Mouse (Mus musculus) spleen, adult 18-20 months (tissue): ENCODE measurements at regions not wholly inside any gene's neighbourhood (a gene's known extent, or its start where the extent isn't known, plus 50 kb on each side); places are given as distances from the start of the nearest gene placed in this dataset.

Experiments used
- DNase-seq, 2 experiments: peaks; one replicate each; pipeline ENCODE4 v3.0.0; 2022; ENCODE audit warnings: mixed read lengths in 2 of 2

GRCm38 (mm10) chr14:24770015-24770977 is 283.4 kb downstream of the Rps24 start:
- DNase-seq: no peak

GRCm38 (mm10) chr14:24771663-24772062 is 284.7 kb downstream of the Rps24 start:
- DNase-seq: no peak

- no peak for DNase-seq
Observed at GRCm38 (mm10) chr14:24772129-24772528, 285.2 kb downstream of the Rps24 start.

GRCm38 (mm10) chr14:24778748-24779630 is 292.1 kb downstream of the Rps24 start:
- peak; percentile 57 to 60 for DNase-seq

GRCm38 (mm10) chr14:24781674-24782073 is 294.7 kb downstream of the Rps24 start:
- no peak for DNase-seq

- DNase-seq: no peak
Observed at GRCm38 (mm10) chr14:24783889-24784288, 297.0 kb downstream of the Rps24 start.

GRCm38 (mm10) chr14:24785452-24785851 is 298.5 kb downstream of the Rps24 start:
- DNase-seq: no peak

- no peak for DNase-seq
Observed at GRCm38 (mm10) chr14:24793375-24794285, 306.7 kb downstream of the Rps24 start.

DNA sequence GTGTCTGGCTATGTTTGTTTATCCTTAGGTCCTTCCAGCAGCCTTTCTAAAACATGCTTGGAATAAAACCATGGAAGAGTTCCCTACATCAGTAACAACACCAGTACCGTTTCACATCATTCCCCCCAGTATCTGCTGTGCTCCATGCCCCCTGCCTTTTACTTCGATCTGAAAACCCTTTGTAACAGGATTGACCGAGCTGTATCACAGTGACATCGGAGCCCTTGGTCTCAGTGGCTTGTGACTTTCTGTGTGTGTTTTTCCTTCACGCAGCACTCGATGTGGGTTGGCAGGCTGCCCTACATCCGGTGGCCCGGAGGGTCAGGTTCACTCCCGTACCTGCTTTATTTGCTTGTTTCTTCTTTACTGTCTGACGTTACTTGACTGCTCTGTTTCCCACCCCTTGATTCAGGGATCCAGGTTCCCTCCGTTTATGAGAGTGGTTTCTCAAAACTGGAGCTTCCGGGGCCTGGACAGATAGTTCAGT is 307.5 kb downstream of the Rps24 start:
- DNase-seq: no peak

DNA sequence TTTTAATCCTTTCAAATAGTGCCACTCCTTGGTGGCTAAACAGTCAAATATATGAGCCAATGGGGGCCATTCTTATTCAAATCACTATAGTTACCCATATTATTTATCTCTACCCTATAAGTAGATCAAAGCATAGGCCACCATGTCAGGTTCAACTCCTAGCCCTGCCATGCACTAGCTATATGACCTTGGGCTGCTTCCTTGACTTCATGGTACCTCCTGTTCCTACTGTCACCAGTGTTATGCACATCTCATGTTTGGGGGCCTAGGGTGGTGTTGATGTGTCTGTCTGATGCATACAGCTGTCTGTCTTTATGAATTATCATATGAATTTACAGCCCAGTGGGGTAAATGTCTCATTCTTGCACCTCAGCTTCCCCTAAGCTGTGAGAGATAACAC is 310.6 kb downstream of the Rps24 start:
- no peak for DNase-seq

- DNase-seq: no peak
Observed at GRCm38 (mm10) chr14:24798066-24798465, 311.1 kb downstream of the Rps24 start.

GRCm38 (mm10) chr14:24803001-24803655 is 316.2 kb downstream of the Rps24 start:
- DNase-seq: no peak

GRCm38 (mm10) chr14:24807061-24807460 is 320.1 kb downstream of the Rps24 start:
- no peak for DNase-seq

- no peak for DNase-seq
Observed at GRCm38 (mm10) chr14:24822876-24823567, 336.1 kb downstream of the Rps24 start.

DNA sequence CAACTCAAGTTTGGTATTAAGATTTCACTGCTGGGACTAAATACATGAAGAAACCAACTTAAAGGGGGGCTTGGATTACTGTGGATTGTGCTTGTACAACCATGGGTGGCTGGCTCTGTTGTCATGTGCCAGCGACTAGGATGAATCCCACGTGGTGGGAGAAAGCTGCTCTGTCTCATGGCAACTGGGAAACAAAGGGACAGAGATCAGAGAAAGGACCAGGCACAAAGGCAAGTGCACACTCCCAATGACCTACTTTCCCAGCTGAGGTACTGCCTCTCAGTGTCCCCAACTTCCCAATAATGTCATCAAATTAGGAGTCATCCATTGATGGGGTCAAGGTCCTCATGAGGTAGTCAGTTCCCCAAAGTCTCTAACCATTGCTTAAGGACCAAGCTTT is 337.4 kb downstream of the Rps24 start:
- DNase-seq: no peak

GRCm38 (mm10) chr14:24825722-24826386 is 338.9 kb downstream of the Rps24 start:
- DNase-seq: no peak

- DNase-seq: no peak
Observed at GRCm38 (mm10) chr14:24826471-24827337, 339.8 kb downstream of the Rps24 start.

- no peak for DNase-seq
Observed at GRCm38 (mm10) chr14:24827381-24828031, 340.6 kb downstream of the Rps24 start.

- DNase-seq: no peak
Observed at GRCm38 (mm10) chr14:24829001-24829400, 342.1 kb downstream of the Rps24 start.
